In the genomic region with DNA sequence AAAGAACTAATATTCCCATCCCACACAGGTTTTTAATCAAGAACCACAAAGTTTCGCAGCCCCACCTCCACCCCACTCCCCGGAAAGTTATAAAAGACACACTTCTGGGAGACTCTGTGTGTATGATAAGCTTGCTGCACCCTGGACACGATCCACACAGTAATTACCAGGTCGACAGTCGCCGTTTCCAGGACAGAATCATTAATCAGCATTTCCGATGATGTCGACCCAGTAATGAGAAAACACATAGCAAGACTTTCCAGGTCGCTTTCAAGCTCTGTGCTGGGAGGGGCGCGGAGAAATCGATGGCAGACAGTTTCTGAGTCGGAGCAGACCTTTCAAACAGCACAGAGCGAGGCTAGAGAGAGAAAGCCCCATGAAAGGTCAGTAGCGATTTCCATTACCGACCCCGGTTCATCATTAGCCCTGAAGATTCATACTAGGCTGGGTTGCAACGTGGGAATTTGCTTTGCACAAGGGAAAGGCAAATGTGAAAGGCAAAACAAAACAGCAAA, we compare ENCODE assay signal across 11 mouse cellular contexts.
DNase-seq lines count a peak whose midpoint lies in the region; ATAC-seq and TF ChIP-seq lines count a peak whose summit lies in the region.
"Had no signal": no experiment of that assay in that cellular context is flagged by ENCODE, and none has a peak within 500 bp of the region (broad histone marks: within the 10 kb centered on the region; RNA-seq: fewer than 3 reads in every experiment).

No protein-coding gene starts in this region.

- no peak for ATAC-seq in kidney, embryonic 14.5 days (ENCODE audit: low FRiP score, low TSS enrichment)
- ATAC-seq in intestine, embryonic 15.5 days = 0 out of 2 replicates have a peak, but pooled peaks have one; percentile 12

- WGBS in kidney, embryonic 14.5 days = 44% methylated on average over 18 of the region's 18 CpGs
- 25% methylated on average over 18 of the region's 18 CpGs for WGBS in intestine, embryonic 15.5 days

- H3K9me3 ChIP-seq in kidney, embryonic 14.5 days (ENCODE audit: control insufficient read depth, low read length) = no peaks in the 10 kb centered on the region
- H3K9me3 ChIP-seq in CH12.LX (replicated peaks; ENCODE audit: low read length) = no peaks in the 10 kb centered on the region
- H3K9me3 ChIP-seq in intestine, embryonic 15.5 days = no peaks in the 10 kb centered on the region
- H3K9me3 ChIP-seq: G1E; midbrain, embryonic 12.5 days had no signal

- in situ Hi-C loops in CH12.LX (cut with MboI; ENCODE audit: low pct_ligation_motif_present, low pct_unique_long_range_greater_than_20kb, low sequenced_read_pairs) = loop anchor here (25.0 kb wide), 1 partner anchor 1763 kb away; no protein-coding TSS in a partner anchor

- DNase-seq in kidney, adult 18-20 months = no peak
- DNase-seq in CH12.LX (ENCODE audit: extremely low read depth) = no peak
- DNase-seq in embryo, embryonic 10.5 days (ENCODE audit: low spot score) = peak; percentile 37
- DNase-seq in cerebellum, adult 18-20 months = no peak
- no peak for DNase-seq in spleen, postnatal 14 days (ENCODE audit: low spot score in 2 of 2)
- no peak for DNase-seq in thymus, postnatal 36 days
- DNase-seq: adrenal gland, postnatal 25 days had no signal

- TF ChIP-seq POLR2A in CH12.LX (IDR thresholded peaks at IDR 0.05; ENCODE audit: low read depth, low read length) = no peak

- H3K4me3 ChIP-seq in kidney, embryonic 14.5 days (ENCODE audit: low read length) = peak overlapping the region; percentile 14; the same call in 1 of the 2 replicates
- H3K4me3 ChIP-seq in CH12.LX (replicated peaks in 1 of 3; ENCODE audit: low read depth in 2 of 3, low read length in 2 of 3, poor library complexity in 1 of 3) = no peak overlapping the region
- H3K4me3 ChIP-seq in intestine, embryonic 15.5 days (replicated peaks) = peak overlapping the region; percentile 22
- H3K4me3 ChIP-seq: midbrain, embryonic 12.5 days had no signal

- H3K4me2 ChIP-seq in kidney, embryonic 14.5 days (replicated peaks; ENCODE audit: low read depth, low read length) = peak overlapping the region; percentile 36
- peak overlapping the region; percentile 67; the same call in 1 of the 2 replicates for H3K4me2 ChIP-seq in CH12.LX (ENCODE audit: insufficient read depth, low read depth, poor library complexity, severe bottlenecking)
- peak overlapping the region; percentile 51 for H3K4me2 ChIP-seq in intestine, embryonic 15.5 days (replicated peaks)
- H3K4me2 ChIP-seq: midbrain, embryonic 12.5 days had no signal

- no peak overlapping the region for H3K27ac ChIP-seq in kidney, embryonic 14.5 days (ENCODE audit: low read depth, low read length)
- no peak overlapping the region for H3K27ac ChIP-seq in CH12.LX (ENCODE audit: insufficient read depth, low read depth)
- no peak overlapping the region for H3K27ac ChIP-seq in intestine, embryonic 15.5 days
- H3K27ac ChIP-seq: midbrain, embryonic 12.5 days had no signal

- TF ChIP-seq CTCF in CH12.LX (conservative IDR thresholded peaks at IDR 0.05 in 1 of 2, IDR thresholded peaks at IDR 0.05 in 1 of 2; ENCODE audit: low read depth in 2 of 2, low read length in 2 of 2) = no peak

- no peak overlapping the region for H3K9ac ChIP-seq in kidney, embryonic 14.5 days (ENCODE audit: low read depth, low read length)
- H3K9ac ChIP-seq in CH12.LX (ENCODE audit: insufficient read depth, low read depth) = no peak overlapping the region
- no peak overlapping the region for H3K9ac ChIP-seq in intestine, embryonic 15.5 days
- H3K9ac ChIP-seq: midbrain, embryonic 12.5 days had no signal

- no peak for TF ChIP-seq RAD21 in CH12.LX (IDR thresholded peaks at IDR 0.05; ENCODE audit: low read depth, low read length)

- H3K27me3 ChIP-seq in kidney, embryonic 14.5 days (ENCODE audit: control insufficient read depth, insufficient read depth, low read length) = no peaks in the 10 kb centered on the region
- no peaks in the 10 kb centered on the region for H3K27me3 ChIP-seq in CH12.LX (replicated peaks)
- no peaks in the 10 kb centered on the region for H3K27me3 ChIP-seq in intestine, embryonic 15.5 days (replicated peaks)
- H3K27me3 ChIP-seq: midbrain, embryonic 12.5 days had no signal

- no peaks in the 10 kb centered on the region for H3K36me3 ChIP-seq in kidney, embryonic 14.5 days (ENCODE audit: control insufficient read depth, insufficient read depth, low read length)
- H3K36me3 ChIP-seq in CH12.LX (replicated peaks in 1 of 2; ENCODE audit: control insufficient read depth in 1 of 2, insufficient read depth in 1 of 2, low read length in 1 of 2) = no peaks in the 10 kb centered on the region
- H3K36me3 ChIP-seq in intestine, embryonic 15.5 days = no peaks in the 10 kb centered on the region
- H3K36me3 ChIP-seq: G1E; midbrain, embryonic 12.5 days had no signal

- no peak for TF ChIP-seq EP300 in CH12.LX (IDR thresholded peaks at IDR 0.05; ENCODE audit: low read length)

- no peaks in the 10 kb centered on the region for H3K4me1 ChIP-seq in kidney, embryonic 14.5 days (ENCODE audit: control insufficient read depth, insufficient read depth, low read length)
- H3K4me1 ChIP-seq in CH12.LX (ENCODE audit: control insufficient read depth in 1 of 2, insufficient read depth in 2 of 2) = no peaks in the 10 kb centered on the region
- H3K4me1 ChIP-seq in intestine, embryonic 15.5 days (replicated peaks) = no peaks in the 10 kb centered on the region
- H3K4me1 ChIP-seq: midbrain, embryonic 12.5 days had no signal

- H3K79me2 ChIP-seq in CH12.LX (replicated peaks; ENCODE audit: control insufficient read depth, extremely low read depth, insufficient read depth, poor library complexity, severe bottlenecking) = no peaks in the 10 kb centered on the region

- dilution Hi-C loops in CH12.LX (cut with MboI; ENCODE audit: extremely low pct_ligation_motif_present, extremely low pct_unique_long_range_greater_than_20kb, low sequenced_read_pairs) = no loop called here

TF ChIP-seq in CH12.LX, 34 proteins besides CTCF, POLR2A, EP300 and RAD21:
- TF ChIP-seq ETS1 (conservative IDR thresholded peaks at IDR 0.05; ENCODE audit: low read depth, low read length) (no peak), ZMIZ1 (IDR thresholded peaks at IDR 0.05; ENCODE audit: low read depth, low read length) (no peak), ZC3H11A (IDR thresholded peaks at IDR 0.05; ENCODE audit: low read depth, low read length) (no peak), BHLHE40 (IDR thresholded peaks at IDR 0.05; ENCODE audit: low read depth, low read length) (no peak), ZNF384 (IDR thresholded peaks at IDR 0.05; ENCODE audit: low read depth, low read length) (no peak), MAFK (IDR thresholded peaks at IDR 0.05; ENCODE audit: insufficient replicate concordance, low read length) (no peak), RCOR1 (conservative IDR thresholded peaks at IDR 0.05; ENCODE audit: low read depth, low read length) (no peak), SIN3A (IDR thresholded peaks at IDR 0.05; ENCODE audit: low read length) (no peak), ELF1 (IDR thresholded peaks at IDR 0.05; ENCODE audit: low read depth, low read length) (no peak), HCFC1 (IDR thresholded peaks at IDR 0.05; ENCODE audit: low read depth, low read length) (no peak), USF2 (conservative IDR thresholded peaks at IDR 0.05; ENCODE audit: low read depth, low read length) (no peak), JUN (IDR thresholded peaks at IDR 0.05; ENCODE audit: insufficient read depth, low read depth, low read length) (no peak), CHD1 (IDR thresholded peaks at IDR 0.05; ENCODE audit: low read depth, low read length) (no peak)

Comparison
In these comparisons a context has a peak if more than half of its experiments do, and no peak if none do; other contexts are left out.
1. H3K4me3 ChIP-seq: peak in kidney, embryonic 14.5 days (single experiment) and intestine, embryonic 15.5 days (single experiment); none in CH12.LX (0 of 3).
2. Peak in every context shown above with its lines, with median percentiles within 50 percentile points of each other: H3K4me2 ChIP-seq.